Mouse (Mus musculus): Measurements from ENCODE around the gene Kcnn1.

GRCm38 (mm10) chr8:70821992-70822391 lies 41.1 kb downstream of the Kcnn1 start:
- TF ChIP-seq CTCF (IDR thresholded peaks at IDR 0.05; ENCODE audit: low read depth, low read length) = no peak
- TF ChIP-seq EP300 (IDR thresholded peaks at IDR 0.05; ENCODE audit: insufficient read depth, low read depth, low read length) = no peak
- no peak for TF ChIP-seq POLR2A (IDR thresholded peaks at IDR 0.05; ENCODE audit: insufficient read depth, low read length)
